Mouse (Mus musculus): ENCODE results near the gene Aak1. TPM values are rescaled to one million over a fixed set of nuclear protein-coding genes. Genes with fewer than 3 reads are reported as not detected.

The Aak1 gene
- polyA plus RNA-seq, 1 experiment from 2014 or later: 49.8 TPM

DNA sequence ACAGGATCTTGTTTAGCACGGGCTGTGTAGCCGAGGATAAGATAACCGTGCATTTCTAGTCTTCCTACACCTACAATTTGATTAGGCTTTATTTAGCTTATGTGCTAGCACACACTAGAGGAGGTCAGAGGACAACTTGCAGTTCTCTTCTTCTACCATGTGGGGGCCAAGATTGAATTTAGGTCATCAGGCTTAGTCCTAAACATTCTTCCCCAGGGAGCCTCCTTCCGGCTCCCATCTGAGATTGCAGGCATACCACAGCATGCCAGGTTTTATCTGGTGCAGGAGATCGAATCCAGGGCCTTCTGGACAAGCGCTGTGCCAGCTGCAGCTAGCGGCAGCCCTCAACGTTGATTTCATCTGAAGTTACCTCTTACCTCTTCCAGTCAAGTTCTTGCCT lies 32.7 kb upstream of the Aak1 start:
- Histone ChIP-seq H3K27ac (no peak overlapping the region), H3K27me3 (ENCODE audit: control insufficient read depth, insufficient read depth, low read length) (no peaks in the 10 kb centered on the region), H3K36me3 (replicated peaks; ENCODE audit: control insufficient read depth, insufficient read depth) (no peaks in the 10 kb centered on the region), H3K4me3 (replicated peaks; ENCODE audit: low read length) (no peak overlapping the region), H3K4me1 (replicated peaks; ENCODE audit: control insufficient read depth, insufficient read depth, low read length) (no peaks in the 10 kb centered on the region), H3K4me2 (replicated peaks) (no peak overlapping the region), H3K9ac (no peak overlapping the region), H3K9me3 (ENCODE audit: control insufficient read depth, low read length) (no peaks in the 10 kb centered on the region)
- no peak for ATAC-seq (ENCODE audit: low FRiP score)
- DNase-seq (ENCODE audit: low spot score): no peak
- 24% methylated on average over 8 of the region's 8 CpGs for WGBS

DNA sequence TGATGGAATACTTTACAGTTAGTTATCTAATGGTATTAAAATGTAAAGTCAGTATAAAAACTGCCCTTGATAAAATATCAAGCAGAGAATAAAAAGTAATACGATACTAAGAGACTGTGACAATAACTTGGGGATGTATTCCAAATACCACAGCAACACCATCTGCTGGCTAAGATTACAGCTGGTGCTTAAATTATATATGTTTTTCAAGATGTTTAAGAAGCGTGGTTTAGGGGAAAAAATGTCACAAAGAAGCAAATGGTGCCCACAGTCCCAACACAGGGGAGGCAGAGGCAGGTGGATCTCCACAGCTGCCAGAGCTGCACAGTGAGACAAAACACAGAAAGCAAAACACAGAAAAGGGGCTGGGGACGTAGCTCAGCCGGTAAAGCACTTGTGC lies 30.4 kb upstream of the Aak1 start:
- Histone ChIP-seq H3K4me1 (replicated peaks; ENCODE audit: control insufficient read depth, insufficient read depth, low read length) (no peaks in the 10 kb centered on the region), H3K27me3 (ENCODE audit: control insufficient read depth, insufficient read depth, low read length) (no peaks in the 10 kb centered on the region), H3K27ac (no peak overlapping the region), H3K9ac (no peak overlapping the region), H3K4me3 (replicated peaks; ENCODE audit: low read length) (no peak overlapping the region), H3K36me3 (replicated peaks; ENCODE audit: control insufficient read depth, insufficient read depth) (no peaks in the 10 kb centered on the region), H3K4me2 (replicated peaks) (no peak overlapping the region), H3K9me3 (ENCODE audit: control insufficient read depth, low read length) (no peaks in the 10 kb centered on the region)
- no peak for DNase-seq (ENCODE audit: low spot score)
- no peak for ATAC-seq (ENCODE audit: low FRiP score)
- 81% methylated on average over 4 of the region's 4 CpGs for WGBS

DNA sequence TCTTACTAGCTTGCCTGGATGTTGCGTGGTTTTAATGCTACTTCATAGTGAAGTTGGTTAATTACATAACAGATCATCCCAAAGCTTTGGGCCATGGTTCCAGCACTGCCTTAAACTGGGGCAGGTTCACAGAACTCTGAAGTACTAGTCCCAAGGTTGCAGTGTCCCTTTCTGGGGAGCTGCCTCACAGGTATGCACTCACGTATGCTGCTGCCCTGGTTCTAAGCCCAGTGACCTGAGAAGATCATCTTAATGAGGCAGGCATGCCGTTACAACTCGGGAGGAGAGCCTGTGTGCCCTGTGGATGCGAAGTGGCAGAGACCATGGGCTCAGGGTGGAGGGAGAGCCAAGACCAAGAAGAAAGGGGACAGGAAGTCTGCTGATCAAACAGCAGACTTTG lies 29.4 kb upstream of the Aak1 start:
- Histone ChIP-seq H3K36me3 (replicated peaks; ENCODE audit: control insufficient read depth, insufficient read depth) (no peaks in the 10 kb centered on the region), H3K27me3 (ENCODE audit: control insufficient read depth, insufficient read depth, low read length) (no peaks in the 10 kb centered on the region), H3K27ac (no peak overlapping the region), H3K4me3 (replicated peaks; ENCODE audit: low read length) (no peak overlapping the region), H3K9ac (no peak overlapping the region), H3K9me3 (ENCODE audit: control insufficient read depth, low read length) (no peaks in the 10 kb centered on the region), H3K4me2 (replicated peaks) (no peak overlapping the region), H3K4me1 (replicated peaks; ENCODE audit: control insufficient read depth, insufficient read depth, low read length) (no peaks in the 10 kb centered on the region)
- ATAC-seq (ENCODE audit: low FRiP score): no peak
- WGBS: 80% methylated on average over 5 of the region's 5 CpGs
- DNase-seq (ENCODE audit: low spot score): no peak

DNA sequence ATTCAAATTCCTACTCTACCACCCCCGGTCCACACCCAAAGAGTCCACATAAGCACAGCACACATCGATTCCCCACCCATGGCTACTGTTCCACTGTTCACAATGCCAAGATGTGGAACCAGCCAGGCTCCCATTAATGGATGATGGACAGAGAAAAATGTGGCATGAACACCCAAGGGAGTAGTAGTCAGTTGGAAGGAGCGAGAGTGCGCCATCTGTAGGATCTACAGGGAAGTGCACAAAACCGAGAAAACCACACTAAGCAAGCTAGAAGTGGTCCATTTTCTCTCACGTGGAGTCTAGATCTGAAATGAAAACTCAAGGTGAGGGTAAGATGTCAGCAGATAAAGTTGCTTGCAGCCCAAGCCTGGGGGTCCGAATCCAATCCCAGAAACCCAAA lies 28.6 kb upstream of the Aak1 start:
- H3K4me3 ChIP-seq (replicated peaks; ENCODE audit: low read length): no peak overlapping the region
- H3K36me3 ChIP-seq (replicated peaks; ENCODE audit: control insufficient read depth, insufficient read depth): no peaks in the 10 kb centered on the region
- H3K4me1 ChIP-seq (replicated peaks; ENCODE audit: control insufficient read depth, insufficient read depth, low read length): no peaks in the 10 kb centered on the region
- H3K27me3 ChIP-seq (ENCODE audit: control insufficient read depth, insufficient read depth, low read length): no peaks in the 10 kb centered on the region
- H3K9me3 ChIP-seq (ENCODE audit: control insufficient read depth, low read length): no peaks in the 10 kb centered on the region
- no peak overlapping the region for H3K27ac ChIP-seq
- no peak overlapping the region for H3K9ac ChIP-seq
- 68% methylated on average over 7 of the region's 7 CpGs for WGBS
- DNase-seq (ENCODE audit: low spot score) (no peak), ATAC-seq (ENCODE audit: low FRiP score) (no peak)
- no peak overlapping the region for H3K4me2 ChIP-seq (replicated peaks)

DNA sequence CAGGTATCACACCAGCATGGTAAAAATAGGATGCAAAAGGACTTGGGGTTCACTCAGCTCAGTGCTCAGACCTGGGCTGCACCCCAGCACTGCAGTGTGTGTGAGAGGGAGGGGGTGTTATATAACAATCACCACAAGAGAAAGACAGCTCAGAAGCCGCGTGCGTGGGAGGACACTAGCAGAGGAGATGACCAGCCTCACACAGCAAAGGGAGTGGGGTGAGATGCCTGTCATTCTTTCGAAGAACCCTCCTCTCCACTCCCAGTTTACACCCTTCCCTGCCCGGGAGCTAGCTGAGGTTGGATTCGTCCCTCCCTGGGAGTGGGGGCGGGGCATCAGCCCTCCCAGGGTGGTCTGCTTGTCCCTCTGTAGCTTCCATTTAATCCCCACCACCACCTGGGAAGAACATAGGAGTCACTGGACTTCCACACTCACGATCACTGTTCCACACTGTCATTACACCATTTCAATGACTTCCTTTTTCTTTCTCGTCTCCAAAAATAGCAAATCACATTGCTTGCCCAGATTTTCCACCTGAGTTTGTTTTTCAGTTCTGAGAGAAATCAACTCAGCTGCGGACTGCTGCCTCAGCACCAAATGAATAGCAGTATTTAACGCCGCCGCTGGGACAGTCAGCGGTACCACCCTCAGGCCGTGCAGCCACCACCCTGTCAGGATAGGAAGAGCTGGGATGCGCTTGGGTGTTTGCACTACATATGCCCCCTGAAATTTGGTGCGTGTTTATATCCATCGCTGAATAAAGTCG lies 26.8 kb upstream of the Aak1 start:
- Histone ChIP-seq H3K27ac (no peak overlapping the region), H3K9me3 (ENCODE audit: control insufficient read depth, low read length) (no peaks in the 10 kb centered on the region), H3K4me2 (replicated peaks) (peak overlapping the region; percentile 44), H3K9ac (peak overlapping the region; percentile 39; the same call in 1 of the 2 replicates), H3K36me3 (replicated peaks; ENCODE audit: control insufficient read depth, insufficient read depth) (no peaks in the 10 kb centered on the region), H3K4me3 (replicated peaks; ENCODE audit: low read length) (peak overlapping the region; percentile 16), H3K27me3 (ENCODE audit: control insufficient read depth, insufficient read depth, low read length) (no peaks in the 10 kb centered on the region), H3K4me1 (replicated peaks; ENCODE audit: control insufficient read depth, insufficient read depth, low read length) (no peaks in the 10 kb centered on the region)
- ATAC-seq (ENCODE audit: low FRiP score) (0 out of 2 replicates have a peak, but pooled peaks have one; percentile 31), DNase-seq (ENCODE audit: low spot score) (no peak)
- 6% methylated on average over 19 of the region's 19 CpGs for WGBS

DNA sequence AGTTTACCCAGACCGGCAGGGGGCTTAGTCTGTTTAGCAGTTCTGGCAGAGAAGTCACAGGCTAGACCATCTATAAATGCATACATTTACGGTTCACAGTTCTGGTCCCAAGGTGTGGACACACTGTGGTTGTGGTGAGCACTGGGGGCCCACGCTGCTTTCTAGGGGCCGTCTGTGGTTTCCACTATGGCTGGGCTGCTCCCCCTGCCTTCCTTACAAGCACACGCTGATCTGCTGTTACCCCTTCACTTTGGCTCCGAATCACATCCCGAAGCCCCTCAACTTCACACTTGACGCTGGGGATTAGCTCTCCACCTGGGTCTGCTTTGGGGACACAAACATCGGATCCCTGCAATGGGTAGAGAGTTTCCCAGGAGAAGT lies 26.3 kb upstream of the Aak1 start:
- H3K4me3 ChIP-seq (replicated peaks; ENCODE audit: low read length): no peak overlapping the region
- no peak overlapping the region for H3K27ac ChIP-seq
- no peaks in the 10 kb centered on the region for H3K9me3 ChIP-seq (ENCODE audit: control insufficient read depth, low read length)
- H3K9ac ChIP-seq: no peak overlapping the region
- H3K4me2 ChIP-seq (replicated peaks): peak overlapping the region; percentile 44; the same call in 1 of the 2 replicates
- ATAC-seq (ENCODE audit: low FRiP score): no peak
- H3K27me3 ChIP-seq (ENCODE audit: control insufficient read depth, insufficient read depth, low read length): no peaks in the 10 kb centered on the region
- no peaks in the 10 kb centered on the region for H3K4me1 ChIP-seq (replicated peaks; ENCODE audit: control insufficient read depth, insufficient read depth, low read length)
- no peaks in the 10 kb centered on the region for H3K36me3 ChIP-seq (replicated peaks; ENCODE audit: control insufficient read depth, insufficient read depth)
- no peak for DNase-seq (ENCODE audit: low spot score)
- 39% methylated on average over 9 of the region's 9 CpGs for WGBS

DNA sequence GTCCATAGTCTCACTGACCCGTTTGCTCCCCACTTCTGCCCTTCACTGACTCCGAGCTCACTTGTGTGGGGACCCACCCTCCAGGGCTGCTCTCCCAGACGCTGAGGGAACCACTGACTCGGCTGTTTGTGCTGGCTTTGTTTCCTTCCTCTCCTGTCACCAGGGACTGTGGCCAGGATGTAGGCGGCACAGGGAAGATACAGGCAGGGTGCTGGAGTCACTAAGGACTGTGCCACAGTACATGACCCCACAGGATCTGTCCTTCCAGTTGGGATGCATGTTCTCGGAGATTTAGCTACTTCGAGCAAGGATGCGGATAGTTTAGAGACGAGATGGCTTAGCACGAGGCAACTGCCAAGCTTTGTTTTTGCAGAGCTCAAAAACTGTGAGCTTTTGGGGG lies 25.5 kb upstream of the Aak1 start:
- Histone ChIP-seq H3K4me1 (replicated peaks; ENCODE audit: control insufficient read depth, insufficient read depth, low read length) (no peaks in the 10 kb centered on the region), H3K27ac (no peak overlapping the region), H3K27me3 (ENCODE audit: control insufficient read depth, insufficient read depth, low read length) (no peaks in the 10 kb centered on the region), H3K36me3 (replicated peaks; ENCODE audit: control insufficient read depth, insufficient read depth) (no peaks in the 10 kb centered on the region), H3K4me3 (replicated peaks; ENCODE audit: low read length) (no peak overlapping the region), H3K4me2 (replicated peaks) (no peak overlapping the region), H3K9ac (no peak overlapping the region), H3K9me3 (ENCODE audit: control insufficient read depth, low read length) (no peaks in the 10 kb centered on the region)
- ATAC-seq (ENCODE audit: low FRiP score) (no peak), DNase-seq (ENCODE audit: low spot score) (no peak)
- 41% methylated on average over 10 of the region's 10 CpGs for WGBS

DNA sequence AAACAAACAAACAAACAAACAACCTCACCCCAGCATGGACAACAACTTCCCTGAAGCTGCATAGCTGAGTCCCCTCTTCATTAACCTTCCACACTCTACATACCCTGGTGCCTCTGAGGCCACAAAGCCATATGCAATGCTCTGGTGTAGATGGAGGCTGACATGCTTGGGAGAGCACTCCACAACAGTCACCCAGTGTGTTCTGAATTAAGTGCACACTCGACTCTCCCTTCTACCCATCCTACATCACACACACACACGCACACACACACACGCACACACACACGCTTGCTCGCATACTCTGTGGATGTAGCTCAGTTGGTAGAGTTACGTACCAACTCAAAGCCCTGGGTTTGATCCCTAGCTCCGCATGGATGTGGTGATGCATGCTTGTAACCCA lies 24.9 kb upstream of the Aak1 start:
- H3K27me3 ChIP-seq (ENCODE audit: control insufficient read depth, insufficient read depth, low read length): no peaks in the 10 kb centered on the region
- DNase-seq (ENCODE audit: low spot score): no peak
- H3K4me2 ChIP-seq (replicated peaks): no peak overlapping the region
- H3K27ac ChIP-seq: no peak overlapping the region
- no peak overlapping the region for H3K4me3 ChIP-seq (replicated peaks; ENCODE audit: low read length)
- no peak for ATAC-seq (ENCODE audit: low FRiP score)
- 91% methylated on average over 7 of the region's 7 CpGs for WGBS
- no peaks in the 10 kb centered on the region for H3K4me1 ChIP-seq (replicated peaks; ENCODE audit: control insufficient read depth, insufficient read depth, low read length)
- no peaks in the 10 kb centered on the region for H3K9me3 ChIP-seq (ENCODE audit: control insufficient read depth, low read length)
- H3K36me3 ChIP-seq (replicated peaks; ENCODE audit: control insufficient read depth, insufficient read depth): no peaks in the 10 kb centered on the region
- H3K9ac ChIP-seq: no peak overlapping the region

DNA sequence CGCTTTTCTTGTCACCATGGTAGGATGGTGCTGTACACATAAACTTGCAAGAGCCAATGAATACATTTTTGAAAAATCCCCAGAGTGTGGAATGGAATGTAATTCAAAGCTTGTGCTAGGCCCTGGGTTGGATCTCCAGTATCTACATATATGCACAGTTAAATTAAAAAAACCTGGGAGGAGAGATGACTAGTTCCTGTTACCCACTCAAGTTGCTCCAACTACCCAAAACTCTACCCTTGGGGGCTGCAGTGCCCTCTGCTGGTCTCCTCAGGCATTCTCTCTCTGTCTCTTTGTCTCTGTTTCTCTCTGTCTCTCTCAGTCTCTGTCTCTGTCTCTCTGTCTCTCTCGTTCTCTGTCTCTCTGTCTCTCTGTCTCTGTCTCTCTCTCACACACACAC lies 21.9 kb upstream of the Aak1 start:
- no peak for ATAC-seq (ENCODE audit: low FRiP score)
- H3K36me3 ChIP-seq (replicated peaks; ENCODE audit: control insufficient read depth, insufficient read depth): no peaks in the 10 kb centered on the region
- H3K9me3 ChIP-seq (ENCODE audit: control insufficient read depth, low read length): no peaks in the 10 kb centered on the region
- H3K27me3 ChIP-seq (ENCODE audit: control insufficient read depth, insufficient read depth, low read length): no peaks in the 10 kb centered on the region
- no peak overlapping the region for H3K27ac ChIP-seq
- H3K4me1 ChIP-seq (replicated peaks; ENCODE audit: control insufficient read depth, insufficient read depth, low read length): no peaks in the 10 kb centered on the region
- H3K4me2 ChIP-seq (replicated peaks): no peak overlapping the region
- 82% methylated on average over 2 of the region's 2 CpGs for WGBS
- DNase-seq (ENCODE audit: low spot score): no peak
- no peak overlapping the region for H3K9ac ChIP-seq
- H3K4me3 ChIP-seq (replicated peaks; ENCODE audit: low read length): no peak overlapping the region

DNA sequence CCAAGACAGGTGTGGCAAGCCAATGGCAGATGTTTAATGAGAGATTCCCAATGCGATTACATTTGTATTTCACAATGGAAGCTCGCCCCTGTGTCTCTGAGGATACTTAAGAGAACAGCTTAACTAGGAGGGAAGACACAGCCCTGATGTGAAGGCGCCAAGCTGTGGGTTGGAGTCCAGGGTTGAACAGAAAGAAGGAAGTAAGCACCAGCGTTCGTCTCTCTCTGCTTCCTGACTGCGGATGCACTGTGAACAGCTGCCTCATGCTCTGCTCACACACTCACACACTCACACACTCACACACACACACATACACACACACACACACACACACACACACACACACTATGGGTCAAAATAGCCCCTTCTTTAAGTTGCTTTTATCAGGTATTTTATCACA lies 19.5 kb upstream of the Aak1 start:
- Histone ChIP-seq H3K27me3 (ENCODE audit: control insufficient read depth, insufficient read depth, low read length) (no peaks in the 10 kb centered on the region), H3K27ac (no peak overlapping the region), H3K4me3 (replicated peaks; ENCODE audit: low read length) (no peak overlapping the region), H3K9ac (no peak overlapping the region), H3K4me1 (replicated peaks; ENCODE audit: control insufficient read depth, insufficient read depth, low read length) (no peaks in the 10 kb centered on the region), H3K36me3 (replicated peaks; ENCODE audit: control insufficient read depth, insufficient read depth) (no peaks in the 10 kb centered on the region), H3K9me3 (ENCODE audit: control insufficient read depth, low read length) (no peaks in the 10 kb centered on the region), H3K4me2 (replicated peaks) (no peak overlapping the region)
- DNase-seq (ENCODE audit: low spot score) (no peak), ATAC-seq (ENCODE audit: low FRiP score) (no peak)
- 92% methylated on average over 6 of the region's 6 CpGs for WGBS
